Mouse (Mus musculus): ENCODE results near the gene Adprhl1.

GRCm38 (mm10) chr8:13188052-13188555 is 65.9 kb downstream of the Adprhl1 start:
- TF ChIP-seq POLR2A (IDR thresholded peaks at IDR 0.05; ENCODE audit: insufficient read length, low read depth) (no peak), MAX (IDR thresholded peaks at IDR 0.05; ENCODE audit: low read depth) (no peak), POLR2AphosphoS2 (IDR thresholded peaks at IDR 0.05; ENCODE audit: insufficient read length, low read depth) (no peak), REST (IDR thresholded peaks at IDR 0.05; ENCODE audit: insufficient read depth, insufficient read length) (no peak), TCF12 (IDR thresholded peaks at IDR 0.05; ENCODE audit: insufficient read depth, poor library complexity, severe bottlenecking) (no peak), USF1 (IDR thresholded peaks at IDR 0.05; ENCODE audit: low read depth) (no peak), MYOG (IDR thresholded peaks at IDR 0.05; ENCODE audit: control insufficient read depth in 1 of 3, insufficient read depth in 1 of 3, insufficient read length in 2 of 3, low read depth in 2 of 3) (peak; percentile 25 to 85 (median 54)), CEBPB (IDR thresholded peaks at IDR 0.05; ENCODE audit: insufficient read depth, poor library complexity, severe bottlenecking) (no peak)
